8 mouse cellular contexts compared by ENCODE assay signal in genomic region chr7:68275838-68276731, GRCm38 (mm10). TPM values are rescaled to one million over a fixed set of nuclear protein-coding genes. Genes with fewer than 3 reads are reported as not detected.
DNase-seq lines count a peak whose midpoint lies in the region; ATAC-seq and TF ChIP-seq lines count a peak whose summit lies in the region.

No protein-coding gene starts in this region.

- no peaks in the 10 kb centered on the region for H3K36me3 ChIP-seq in heart, embryonic 12.5 days
- no peaks in the 10 kb centered on the region for H3K36me3 ChIP-seq in liver, embryonic 13.5 days
- no peaks in the 10 kb centered on the region for H3K36me3 ChIP-seq in neural tube, embryonic 15.5 days

- intact Hi-C loops in heart, postnatal 36 days (cut with DNase I), result no loop called here
- intact Hi-C loops in left cerebral cortex, postnatal 10 days (cut with DNase I), result no loop called here

- no peak for ATAC-seq in heart, embryonic 12.5 days (ENCODE audit: insufficient number of reproducible peaks, low FRiP score)
- ATAC-seq in liver, embryonic 13.5 days (ENCODE audit: low read depth), result peak; percentile 58
- no peak for ATAC-seq in neural tube, embryonic 15.5 days (ENCODE audit: low FRiP score)

- H3K4me3 ChIP-seq in heart, embryonic 12.5 days, result peak overlapping the region; percentile 50
- H3K4me3 ChIP-seq in bone marrow macrophage, adult 2 months (ENCODE audit: insufficient read depth, low read length), result peak overlapping the region; percentile 49
- H3K4me3 ChIP-seq in liver, embryonic 13.5 days (replicated peaks), result peak overlapping the region; percentile 52
- H3K4me3 ChIP-seq in neural tube, embryonic 15.5 days (replicated peaks), result peak overlapping the region; percentile 27

- no peak for DNase-seq in heart, postnatal 36 days
- peak; percentile 95 for DNase-seq in induced T-regulatory cell, adult 2 months (ENCODE audit: low read depth)
- DNase-seq in liver, embryonic 13.5 days, result no peak
- no peak for DNase-seq in left cerebral cortex, postnatal 10 days (ENCODE audit: extremely low spot score in 1 of 2, low spot score in 2 of 2)
- DNase-seq in layer of hippocampus, postnatal 14 days (ENCODE audit: low spot score in 2 of 2), result no peak

- H3K4me2 ChIP-seq in heart, embryonic 12.5 days, result peak overlapping the region; percentile 92
- H3K4me2 ChIP-seq in liver, embryonic 13.5 days, result peak overlapping the region; percentile 72
- H3K4me2 ChIP-seq in neural tube, embryonic 15.5 days, result peak overlapping the region; percentile 67

- peaks cover 34% of the 10 kb centered on the region for H3K27me3 ChIP-seq in heart, embryonic 12.5 days (replicated peaks)
- peaks cover 7% of the 10 kb centered on the region; the same call in 1 of the 2 replicates for H3K27me3 ChIP-seq in liver, embryonic 13.5 days
- H3K27me3 ChIP-seq in neural tube, embryonic 15.5 days (replicated peaks), result peaks cover 29% of the 10 kb centered on the region

- H3K4me1 ChIP-seq in heart, embryonic 12.5 days (replicated peaks), result peaks cover 13% of the 10 kb centered on the region
- H3K4me1 ChIP-seq in bone marrow macrophage, adult 2 months (ENCODE audit: control insufficient read depth, insufficient read depth, low read length), result no peaks in the 10 kb centered on the region
- peaks cover 16% of the 10 kb centered on the region for H3K4me1 ChIP-seq in liver, embryonic 13.5 days (replicated peaks)
- H3K4me1 ChIP-seq in neural tube, embryonic 15.5 days, result peaks cover 16% of the 10 kb centered on the region

- H3K9ac ChIP-seq in heart, embryonic 12.5 days, result peak overlapping the region; percentile 63
- H3K9ac ChIP-seq in liver, embryonic 13.5 days, result peak overlapping the region; percentile 39; the same call in 1 of the 2 replicates
- H3K9ac ChIP-seq in neural tube, embryonic 15.5 days (replicated peaks), result 0 out of 2 replicates have a peak overlapping the region, but pooled peaks have one; percentile 17

- TF ChIP-seq POLR2A in bone marrow macrophage, adult 2 months (IDR thresholded peaks at IDR 0.05; ENCODE audit: borderline replicate concordance, low read depth, low read length), result no peak

- 4% methylated on average over 36 of the region's 36 CpGs for WGBS in heart, embryonic 12.5 days
- WGBS in liver, embryonic 13.5 days (ENCODE audit: insufficient replicate concordance), result 9% methylated on average over 36 of the region's 36 CpGs
- 4% methylated on average over 36 of the region's 36 CpGs for WGBS in neural tube, embryonic 15.5 days

- H3K9me3 ChIP-seq in heart, embryonic 12.5 days (replicated peaks), result no peaks in the 10 kb centered on the region
- H3K9me3 ChIP-seq in liver, embryonic 13.5 days (replicated peaks), result no peaks in the 10 kb centered on the region
- no peaks in the 10 kb centered on the region for H3K9me3 ChIP-seq in neural tube, embryonic 15.5 days (replicated peaks)

- TF ChIP-seq CTCF in bone marrow macrophage, adult 2 months (IDR thresholded peaks at IDR 0.05; ENCODE audit: low read depth, low read length), result no peak

- no peak overlapping the region for H3K27ac ChIP-seq in heart, embryonic 12.5 days (ENCODE audit: poor library complexity, severe bottlenecking)
- H3K27ac ChIP-seq in bone marrow macrophage, adult 2 months (ENCODE audit: insufficient read depth, low read depth, low read length), result no peak overlapping the region
- no peak overlapping the region for H3K27ac ChIP-seq in liver, embryonic 13.5 days
- no peak overlapping the region for H3K27ac ChIP-seq in neural tube, embryonic 15.5 days (replicated peaks)

RNA-seq across cellular contexts. Expression of gene Fam169b, which starts 2.4 kb away (rescaled TPM):
- polyA plus RNA-seq in heart, embryonic 12.5 days (2016; fragmentation: Nextera tagmentation; extraction: Ambion mirVana), result 0.15 TPM in 1 of 2 replicates, not detected in the other
- under 1 TPM in 1 of 2 experiments, not detected in 1; 0.14 TPM for total RNA-seq in heart, postnatal 36 days (2021)
- polyA plus RNA-seq in bone marrow macrophage, adult 2 months (2012; ENCODE audit: insufficient read depth, insufficient read length, missing spikeins), result not detected in 2 replicates
- polyA plus RNA-seq in liver, embryonic 13.5 days (2015; fragmentation: Nextera tagmentation; extraction: Ambion mirVana), result 0.14 and 0.32 TPM in 2 replicates
- 0.14 and 14.9 TPM in 2 replicates for polyA plus RNA-seq in neural tube, embryonic 15.5 days (2015; fragmentation: Nextera tagmentation; extraction: Ambion mirVana)
- total RNA-seq in left cerebral cortex, postnatal 10 days (2021), result under 1 TPM; 0.32 to 0.47 TPM
- under 1 TPM; 0.31 to 0.67 TPM for total RNA-seq in layer of hippocampus, postnatal 14 days (2021)

RNA-seq across cellular contexts. Expression of gene Pgpep1l, which starts 12.1 kb away (rescaled TPM):
- polyA plus RNA-seq in heart, embryonic 12.5 days (2016; fragmentation: Nextera tagmentation; extraction: Ambion mirVana), result 0.50 TPM in 1 of 2 replicates, not detected in the other
- under 1 TPM in 1 of 2 experiments, not detected in 1; 0.33 TPM for total RNA-seq in heart, postnatal 36 days (2021)
- polyA plus RNA-seq in bone marrow macrophage, adult 2 months (2012; ENCODE audit: insufficient read depth, insufficient read length, missing spikeins), result not detected in 2 replicates
- not detected in 2 replicates for polyA plus RNA-seq in liver, embryonic 13.5 days (2015; fragmentation: Nextera tagmentation; extraction: Ambion mirVana)
- polyA plus RNA-seq in neural tube, embryonic 15.5 days (2015; fragmentation: Nextera tagmentation; extraction: Ambion mirVana), result 0.66 TPM in 1 of 2 replicates, not detected in the other
- under 1 TPM in 1 of 2 experiments, not detected in 1; 0.49 TPM for total RNA-seq in left cerebral cortex, postnatal 10 days (2021)
- total RNA-seq in layer of hippocampus, postnatal 14 days (2021), result 1 to 10 TPM; 1.4 to 1.7 TPM
